Mouse (Mus musculus) embryo, embryonic 9.5 days (tissue): ENCODE results near the gene Gm5414.

Experiments
- DNase-seq: peaks from one replicate; pipeline ENCODE4 v3.0.0-alpha.2; 2017; ENCODE audit errors: extremely low spot score

Gm5414 gene

GRCm38 (mm10) chr15:101627884-101628283 lies at the start of gene Gm5414:
TSS of gene Gm5414 (minus strand) at chr15:101628188.
- no peak for DNase-seq

DNA sequence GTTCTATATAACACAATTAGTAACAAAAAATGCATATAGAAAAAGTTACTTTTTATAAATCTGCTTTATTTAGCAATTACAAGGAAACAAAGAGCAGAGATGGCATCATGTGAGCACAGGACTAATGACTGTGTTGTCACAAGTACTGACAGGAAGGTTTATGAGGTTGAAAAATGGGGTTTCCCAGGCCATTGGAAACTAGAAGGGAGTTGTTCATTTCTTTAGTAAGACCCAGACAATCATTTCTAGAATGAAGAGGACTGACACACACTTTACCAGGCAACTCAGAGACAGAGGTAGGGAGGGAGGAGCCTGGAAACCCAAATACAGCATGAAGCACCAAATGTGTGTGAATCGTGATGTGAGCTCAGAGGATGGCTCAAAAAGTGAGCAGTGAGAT lies 48.0 kb upstream of the Gm5414 start:
- no peak for DNase-seq

DNA sequence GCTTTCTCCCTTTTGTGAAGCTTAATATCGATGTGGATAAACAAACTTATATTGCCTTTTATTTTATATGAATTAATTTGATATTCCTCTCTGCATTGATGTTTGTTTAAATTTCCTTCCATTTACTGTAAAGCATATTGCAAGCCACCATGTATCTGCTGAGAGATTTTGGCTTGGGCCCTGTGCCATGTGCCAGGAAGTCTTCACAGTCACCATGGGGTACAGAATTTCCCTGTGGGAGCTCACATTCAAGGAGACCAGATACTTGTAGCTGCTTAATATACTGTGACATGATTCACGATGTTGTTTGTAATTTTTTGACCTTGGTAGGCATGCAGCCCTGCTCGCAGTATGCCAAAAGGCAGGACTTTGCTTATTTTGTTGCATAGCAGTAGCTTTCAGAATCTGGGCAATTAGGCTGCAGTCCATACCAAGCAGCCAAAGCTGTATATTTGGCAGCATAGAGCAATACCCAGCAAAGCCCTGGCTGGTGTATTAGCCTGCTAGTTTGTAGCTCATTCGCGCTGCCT lies 24.8 kb upstream of the Gm5414 start:
- no peak for DNase-seq

DNA sequence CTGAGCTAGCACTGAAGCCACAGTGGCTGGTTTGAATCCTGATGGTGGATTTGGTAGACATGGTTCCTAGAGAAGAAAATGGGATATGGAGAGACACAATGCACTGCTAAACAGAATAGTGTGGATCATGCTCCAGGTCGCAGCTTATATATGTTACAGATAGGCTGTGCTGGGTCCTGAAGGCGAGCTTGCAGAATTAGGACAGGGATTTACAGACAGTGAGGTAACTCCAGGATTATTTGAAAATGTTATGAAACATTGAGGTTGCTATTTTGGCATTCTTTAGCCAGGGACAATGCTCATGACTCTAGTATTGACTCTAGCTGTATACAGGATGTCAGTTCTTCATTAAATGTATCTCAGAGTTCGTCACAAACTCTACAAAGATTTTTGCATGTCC lies 19.3 kb upstream of the Gm5414 start, which contains the start of gene Gm5478:
Gene Gm5478, minus strand, starts transcription at position 101 of the 400 bp plus-strand sequence.
- no peak for DNase-seq

GRCm38 (mm10) chr15:101599123-101599522 lies 28.9 kb downstream of the Gm5414 start:
- no peak for DNase-seq

GRCm38 (mm10) chr15:101588216-101588615 lies 39.8 kb downstream of the Gm5414 start:
- DNase-seq = no peak

- no peak for DNase-seq
These were observed 43.5 kb downstream of the Gm5414 start for GRCm38 (mm10) chr15:101584456-101584855.

DNA sequence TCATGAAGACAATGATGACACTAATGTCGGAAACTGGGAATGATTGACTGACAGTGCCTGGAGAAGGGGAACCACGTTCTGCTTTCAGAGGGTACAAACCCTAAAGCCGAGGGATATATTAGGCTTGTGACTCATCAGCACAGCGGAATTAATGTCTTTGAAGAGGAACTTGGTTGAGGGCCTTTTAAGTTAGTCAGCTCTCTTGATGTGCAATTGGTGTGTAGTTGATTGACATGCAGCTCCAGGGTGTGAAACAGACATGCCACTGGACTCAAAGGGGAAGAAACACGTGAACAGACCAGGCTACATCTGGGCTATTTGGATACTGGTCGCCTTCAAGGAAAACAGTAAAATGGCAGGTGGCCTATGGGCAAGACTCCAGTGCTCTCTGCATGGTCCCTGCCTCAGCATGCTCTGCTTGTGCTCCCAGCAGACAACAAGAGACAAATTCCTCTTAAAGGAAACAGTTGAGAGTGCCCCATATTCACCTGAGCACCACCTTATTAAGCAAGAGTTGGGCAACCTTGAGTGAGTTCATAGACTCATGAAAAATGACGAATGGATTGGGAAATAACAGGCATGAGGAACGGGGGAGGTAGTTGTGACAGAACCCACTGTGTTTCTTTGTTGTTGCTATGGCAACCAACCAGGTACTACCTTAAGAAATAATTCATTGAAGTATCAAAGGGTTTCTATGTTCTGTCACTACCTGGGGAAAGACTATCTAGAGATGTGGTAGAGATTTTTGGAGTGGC lies 44.6 kb downstream of the Gm5414 start:
- DNase-seq = no peak

DNA sequence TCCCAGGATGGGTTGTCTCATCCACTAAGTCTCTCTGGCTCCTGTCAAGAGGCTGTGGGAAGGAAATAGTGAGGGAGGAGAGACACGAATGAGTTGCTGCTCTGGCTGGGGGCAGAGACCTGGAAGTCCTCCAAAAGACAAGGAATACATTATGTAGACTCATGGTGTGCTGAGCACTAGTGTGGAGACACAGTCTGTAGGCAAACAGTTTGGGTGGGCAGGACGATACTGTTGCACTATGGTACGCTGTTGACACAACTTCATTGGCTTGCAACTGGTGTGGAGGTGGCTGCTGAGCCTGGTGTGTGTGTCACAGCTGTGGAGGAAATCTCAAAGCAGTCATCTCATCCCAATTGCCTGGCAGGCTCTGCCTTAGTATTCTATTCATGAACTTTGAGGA lies 46.3 kb downstream of the Gm5414 start:
- DNase-seq = no peak

- DNase-seq = no peak
These were observed 52.5 kb downstream of the Gm5414 start for GRCm38 (mm10) chr15:101575506-101575905.
